Mouse (Mus musculus) CH12.LX (cell line): ENCODE measurements around the gene Rp9. TPM values are rescaled to one million over a fixed set of nuclear protein-coding genes. Genes with fewer than 3 reads are reported as not detected.

Experiments
- DNase-seq: peaks from one replicate; pipeline ENCODE4 v3.0.0-alpha.2; 2013; ENCODE audit errors: extremely low read depth
- H3K27ac ChIP-seq: 2 replicates; pipeline ENCODE4 v1.5.1; 2012; ENCODE audit warnings: low read depth, mild to moderate bottlenecking, control low read depth, moderate library complexity; ENCODE audit not compliant: insufficient read depth
- H3K27me3 ChIP-seq: replicated peaks from 2 replicates; pipeline ENCODE3; 2012; ENCODE audit warnings: inconsistent platforms
- H3K36me3 ChIP-seq, 2 experiments: replicated peaks in 1 of 2; 2 replicates each; pipeline versions ENCODE3 to v1.6.1; 2012; ENCODE audit warnings: inconsistent platforms in 1 of 2, low read length in 1 of 2, mild to moderate bottlenecking in 1 of 2, mixed read lengths in 1 of 2, moderate library complexity in 1 of 2; ENCODE audit not compliant: control insufficient read depth in 1 of 2, insufficient read depth in 1 of 2
- H3K4me1 ChIP-seq, 2 experiments: 2 replicates each; pipeline ENCODE4 v1.6.1; 2012; ENCODE audit warnings: inconsistent platforms in 1 of 2, moderate library complexity in 1 of 2; ENCODE audit not compliant: insufficient read depth in 2 of 2, control insufficient read depth in 1 of 2
- H3K4me2 ChIP-seq: 2 replicates; pipeline ENCODE4 v1.6.1; 2012; ENCODE audit warnings: low read depth, mild to moderate bottlenecking, control low read depth; ENCODE audit not compliant: poor library complexity, insufficient read depth, severe bottlenecking
- H3K4me3 ChIP-seq, 3 experiments: fragments of 150-350 bp in 1 of 3; sonication (generic) in 1 of 3; replicated peaks in 1 of 3; 2 replicates each; pipeline versions ENCODE3 to v1.5.1; 2011 to 2012; ENCODE audit warnings: low read depth in 2 of 3, low read length in 2 of 3, mild to moderate bottlenecking in 2 of 3, moderate library complexity in 2 of 3, control low read depth in 1 of 3, improper control_type of control experiment in 1 of 3, inconsistent platforms in 1 of 3, mixed read lengths in 1 of 3; ENCODE audit not compliant: poor library complexity in 1 of 3
- H3K79me2 ChIP-seq: replicated peaks from 2 replicates; pipeline ENCODE4 v1.6.1; 2012; ENCODE audit warnings: mild to moderate bottlenecking, moderate library complexity; ENCODE audit not compliant: control insufficient read depth, poor library complexity, insufficient read depth, severe bottlenecking; ENCODE audit errors: extremely low read depth
- H3K9ac ChIP-seq: 2 replicates; pipeline ENCODE4 v1.6.1; 2012; ENCODE audit warnings: low read depth, mild to moderate bottlenecking, control low read depth, moderate library complexity; ENCODE audit not compliant: insufficient read depth
- H3K9me3 ChIP-seq: replicated peaks from 2 replicates; pipeline ENCODE3; 2012; ENCODE audit warnings: low read length, inconsistent platforms, mixed read lengths
- E2F4 ChIP-seq: IDR thresholded peaks from 2 replicates; pipeline ENCODE4 v1.6.1; 2011; ENCODE audit warnings: low read depth, low read length, improper control_type of control experiment; ENCODE audit not compliant: insufficient replicate concordance
- EP300 ChIP-seq: IDR thresholded peaks from 2 replicates; pipeline ENCODE4 v1.6.1; 2011; ENCODE audit warnings: low read length, improper control_type of control experiment
- ETS1 ChIP-seq: conservative IDR thresholded peaks from 2 replicates; pipeline ENCODE4 v1.6.1; 2012; ENCODE audit warnings: low read depth, mild to moderate bottlenecking, inconsistent platforms, low read length, improper control_type of control experiment, moderate library complexity
- GABPA ChIP-seq: IDR thresholded peaks from 2 replicates; pipeline ENCODE4 v1.6.1; 2012; ENCODE audit warnings: low read depth, low read length, improper control_type of control experiment, inconsistent platforms; ENCODE audit not compliant: insufficient replicate concordance
- HCFC1 ChIP-seq: IDR thresholded peaks from 2 replicates; pipeline ENCODE4 v1.6.1; 2012; ENCODE audit warnings: low read depth, mild to moderate bottlenecking, inconsistent platforms, low read length, improper control_type of control experiment
- IRF4 ChIP-seq: IDR thresholded peaks from 2 replicates; pipeline ENCODE4 v1.6.1; 2014; ENCODE audit warnings: low read depth, mild to moderate bottlenecking, inconsistent platforms, low read length, improper control_type of control experiment
- JUN ChIP-seq: IDR thresholded peaks from 2 replicates; pipeline ENCODE4 v1.6.1; 2011; ENCODE audit warnings: low read depth, mild to moderate bottlenecking, low read length, improper control_type of control experiment, moderate library complexity; ENCODE audit not compliant: insufficient read depth
- JUND ChIP-seq: conservative IDR thresholded peaks from 2 replicates; pipeline ENCODE4 v1.6.1; 2011; ENCODE audit warnings: low read depth, low read length, improper control_type of control experiment
- KAT2A ChIP-seq: IDR thresholded peaks from 2 replicates; pipeline ENCODE4 v1.6.1; 2012; ENCODE audit warnings: low read length, improper control_type of control experiment, inconsistent platforms; ENCODE audit not compliant: insufficient replicate concordance
- MAX ChIP-seq: IDR thresholded peaks from 2 replicates; pipeline ENCODE4 v1.6.1; 2011; ENCODE audit warnings: low read length, improper control_type of control experiment
- MAZ ChIP-seq: IDR thresholded peaks from 2 replicates; pipeline ENCODE4 v1.6.1; 2012; ENCODE audit warnings: low read depth, mild to moderate bottlenecking, inconsistent platforms, low read length, improper control_type of control experiment, moderate library complexity
- MEF2A ChIP-seq: IDR thresholded peaks from 2 replicates; pipeline ENCODE4 v1.6.1; 2014; ENCODE audit warnings: low read depth, mild to moderate bottlenecking, inconsistent platforms, low read length, improper control_type of control experiment, borderline replicate concordance
- POLR2A ChIP-seq: IDR thresholded peaks from 2 replicates; pipeline ENCODE4 v1.6.1; 2011; ENCODE audit warnings: low read depth, mild to moderate bottlenecking, improper control_type of control experiment, low read length
- POLR2AphosphoS2 ChIP-seq: IDR thresholded peaks from 2 replicates; pipeline ENCODE4 v1.6.1; 2011; ENCODE audit warnings: low read depth, low read length, improper control_type of control experiment
- SIN3A ChIP-seq: IDR thresholded peaks from 2 replicates; pipeline ENCODE4 v1.6.1; 2012; ENCODE audit warnings: low read length, improper control_type of control experiment, inconsistent platforms
- SMC3 ChIP-seq: IDR thresholded peaks from 2 replicates; pipeline ENCODE4 v1.6.1; 2011; ENCODE audit warnings: low read depth, low read length, improper control_type of control experiment
- TCF12 ChIP-seq: IDR thresholded peaks from 2 replicates; pipeline ENCODE4 v1.6.1; 2014; ENCODE audit warnings: low read depth, mild to moderate bottlenecking, inconsistent platforms, low read length, improper control_type of control experiment
- UBTF ChIP-seq: IDR thresholded peaks from 2 replicates; pipeline ENCODE4 v1.6.1; 2012; ENCODE audit warnings: low read depth, mild to moderate bottlenecking, inconsistent platforms, low read length, improper control_type of control experiment, moderate library complexity
- USF2 ChIP-seq: conservative IDR thresholded peaks from 2 replicates; pipeline ENCODE4 v1.6.1; 2011; ENCODE audit warnings: low read depth, low read length, improper control_type of control experiment
- ZC3H11A ChIP-seq: IDR thresholded peaks from 2 replicates; pipeline ENCODE4 v1.6.1; 2012; ENCODE audit warnings: low read depth, mild to moderate bottlenecking, inconsistent platforms, low read length, improper control_type of control experiment
- ZKSCAN1 ChIP-seq: IDR thresholded peaks from 2 replicates; pipeline ENCODE4 v1.6.1; 2012; ENCODE audit warnings: low read depth, inconsistent platforms, low read length, improper control_type of control experiment, borderline replicate concordance
- ZMIZ1 ChIP-seq: IDR thresholded peaks from 2 replicates; pipeline ENCODE4 v1.6.1; 2012; ENCODE audit warnings: low read depth, mild to moderate bottlenecking, inconsistent platforms, low read length, improper control_type of control experiment
- dilution Hi-C: fragments of 300-500 bp; cut with MboI; formaldehyde crosslinking; loops from 2 replicates; pipeline ENCODE4 v1.14.3; 2020; ENCODE audit warnings: low sequenced_read_pairs; ENCODE audit not compliant: extremely low pct_unique_long_range_greater_than_20kb, extremely low pct_ligation_motif_present
- in situ Hi-C: fragments of 300-500 bp; cut with MboI; formaldehyde crosslinking; loops from 3 replicates; pipeline ENCODE4 v1.14.3; 2019; ENCODE audit warnings: low sequenced_read_pairs, low pct_ligation_motif_present, low pct_unique_long_range_greater_than_20kb, mixed read lengths
- polyA plus RNA-seq: library from polyadenylated mRNA; unstranded; fragments of >175 nt; gene quantifications from 2 replicates; pipeline ENCODE4 v1.2.1, GENCODE M21; 2012; ENCODE audit warnings: low read depth; ENCODE audit not compliant: insufficient read length
- total RNA-seq, 2 experiments: library from RNA; depleted of rRNA; stranded (reverse); fragments of 300-350 nt in 1 of 2; fragments of >200 nt in 1 of 2; gene quantifications; 2 replicates each; pipeline ENCODE4 v1.2.3; 2012 to 2014

The Rp9 gene
- total and polyA plus RNA-seq, 3 experiments = 64.2 to 86.9 (median 85.0) TPM

DNA sequence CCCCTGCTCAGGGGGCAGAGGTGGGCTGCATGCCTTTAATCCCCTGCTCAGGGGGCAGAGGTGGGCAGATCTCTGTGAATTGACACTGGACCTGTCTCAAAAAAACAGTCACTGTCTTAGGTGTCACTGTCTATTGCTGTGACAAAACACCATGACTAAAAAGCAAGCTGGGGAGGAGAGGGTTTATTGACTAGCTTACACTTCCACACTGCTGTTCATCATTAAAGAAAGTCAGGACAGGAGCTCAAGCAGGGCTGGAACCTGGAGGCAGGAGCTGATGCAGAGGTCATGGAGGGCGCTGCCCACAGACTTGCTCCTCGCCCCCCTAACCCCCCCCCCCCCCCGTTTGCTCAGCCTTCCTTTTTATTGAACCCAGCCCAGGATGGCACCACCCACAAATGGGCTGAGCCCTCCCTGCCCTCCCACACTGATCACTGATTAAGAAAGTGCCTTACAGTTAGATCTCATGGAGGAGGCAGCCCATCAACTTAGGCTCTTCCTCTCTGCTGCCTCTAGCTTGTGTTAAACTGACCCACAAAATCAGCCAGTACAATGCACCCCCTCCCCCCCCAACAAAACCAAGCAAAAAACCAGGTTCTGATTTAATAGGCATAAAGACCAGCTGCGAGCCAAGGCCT, 41.4 kb downstream of the Rp9 start:
- peaks cover 0 to 23% of the 10 kb centered on the region in 2 experiments; a peak in 2 of 4 replicates for H3K4me1 ChIP-seq
- TF ChIP-seq MEF2A = no peak
- TF ChIP-seq GABPA = no peak
- TF ChIP-seq TCF12 = no peak
- TF ChIP-seq USF2 = no peak
- no peak for TF ChIP-seq MAZ
- TF ChIP-seq ZMIZ1 = no peak
- TF ChIP-seq POLR2A = no peak
- no peak for TF ChIP-seq KAT2A
- no peak for TF ChIP-seq JUND
- TF ChIP-seq, all 38 proteins: peak for 0
- Histone ChIP-seq H3K36me3 (no peaks in the 10 kb centered on the region), H3K4me3 (no peak overlapping the region), H3K79me2 (no peaks in the 10 kb centered on the region), H3K4me2 (no peak overlapping the region), H3K9ac (no peak overlapping the region), H3K9me3 (no peaks in the 10 kb centered on the region), H3K27me3 (no peaks in the 10 kb centered on the region), H3K27ac (no peak overlapping the region)
- dilution Hi-C loops (no loop called here), in situ Hi-C loops (no loop called here)
- DNase-seq = no peak

DNA sequence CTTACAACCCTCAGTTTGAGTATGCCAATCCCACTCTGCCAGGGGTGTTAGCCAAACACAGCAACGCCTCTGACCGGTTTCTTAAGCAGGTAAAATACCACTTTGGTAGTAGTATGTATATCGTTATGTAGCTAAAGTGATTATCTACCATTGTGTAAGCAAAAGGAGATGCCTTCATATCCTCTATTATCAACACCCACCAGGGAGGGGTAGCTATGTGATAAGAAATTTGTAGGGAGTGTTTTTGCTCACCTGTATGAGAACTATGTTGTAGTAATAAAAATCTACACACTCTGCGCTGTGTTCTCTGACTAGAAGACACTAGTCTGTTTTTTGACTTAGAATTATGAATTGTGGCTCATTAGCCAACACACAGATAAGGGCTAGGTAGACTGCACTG, 44.8 kb downstream of the Rp9 start:
- in situ Hi-C loops (no loop called here), dilution Hi-C loops (no loop called here)
- TF ChIP-seq JUN = no peak
- no peak for TF ChIP-seq GABPA
- TF ChIP-seq HCFC1 = no peak
- no peak for TF ChIP-seq SIN3A
- Histone ChIP-seq H3K4me1 (peaks cover 0 to 15% of the 10 kb centered on the region in 2 experiments; a peak in 2 of 4 replicates), H3K4me2 (no peak overlapping the region), H3K27ac (no peak overlapping the region), H3K36me3 (no peaks in the 10 kb centered on the region), H3K79me2 (no peaks in the 10 kb centered on the region), H3K9me3 (no peaks in the 10 kb centered on the region), H3K4me3 (no peak overlapping the region), H3K9ac (no peak overlapping the region), H3K27me3 (no peaks in the 10 kb centered on the region)
- no peak for DNase-seq

DNA sequence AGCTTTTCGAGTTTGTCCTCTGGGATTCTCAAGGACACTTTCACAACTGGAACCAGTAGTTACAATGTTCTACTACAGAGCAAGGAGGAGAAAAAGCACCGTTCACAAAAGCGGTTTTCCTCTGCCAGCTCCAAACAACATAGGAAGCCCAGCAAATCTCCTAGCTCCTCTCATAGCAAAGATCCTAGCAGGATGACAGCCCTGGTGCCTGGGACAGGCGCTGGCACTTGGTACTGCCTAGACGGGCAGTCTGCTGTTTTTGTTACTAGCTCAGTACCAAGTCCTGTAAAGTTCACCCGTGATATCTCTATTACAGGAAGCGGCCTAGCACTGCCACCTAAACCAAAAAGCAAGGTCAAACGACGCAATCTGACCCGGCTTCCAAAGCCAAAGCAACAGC, 45.3 kb downstream of the Rp9 start:
- TF ChIP-seq ETS1 (no peak), MAX (no peak), SMC3 (no peak), POLR2AphosphoS2 (no peak), JUND (no peak), UBTF (no peak), ZKSCAN1 (no peak), MAZ (no peak), ZMIZ1 (no peak), EP300 (no peak), E2F4 (no peak), POLR2A (no peak), IRF4 (no peak), ZC3H11A (no peak)
- TF ChIP-seq, all 38 proteins: peak for 0
- H3K36me3 ChIP-seq = no peaks in the 10 kb centered on the region
- peaks cover 0 to 11% of the 10 kb centered on the region in 2 experiments; a peak in 2 of 4 replicates for H3K4me1 ChIP-seq
- no peaks in the 10 kb centered on the region for H3K9me3 ChIP-seq
- H3K4me2 ChIP-seq = no peak overlapping the region
- in situ Hi-C loops (no loop called here), dilution Hi-C loops (no loop called here)
- no peak overlapping the region for H3K9ac ChIP-seq
- no peak overlapping the region for H3K27ac ChIP-seq
- H3K27me3 ChIP-seq = no peaks in the 10 kb centered on the region
- no peak overlapping the region for H3K4me3 ChIP-seq
- no peaks in the 10 kb centered on the region for H3K79me2 ChIP-seq
- no peak for DNase-seq
